Mouse (Mus musculus) erythroblast, adult 5-6 weeks (primary cell): ENCODE results near the gene Prl7a1. TPM values are rescaled to one million over a fixed set of nuclear protein-coding genes. Genes with fewer than 3 reads are reported as not detected.

Experiments
- ATAC-seq: replicated peaks from 2 replicates; pipeline ENCODE4 v1.8.0; 2016; ENCODE audit warnings: moderate number of reproducible peaks, mild to moderate bottlenecking, moderate TSS enrichment, inconsistent platforms; ENCODE audit not compliant: poor library complexity, low FRiP score, severe bottlenecking
- total RNA-seq, 2 experiments: library from RNA; stranded (forward) in 1 of 2; stranded (reverse) in 1 of 2; fragments of 150-400 nt in 1 of 2; fragments of 200-764, 138-1000 nt in 1 of 2; gene quantifications; 2 replicates each; pipeline versions ENCODE4 v1.2.3 to v1.2.4; 2015 to 2017; ENCODE audit warnings: low replicate concordance in 2 of 2

Gene Prl7a1
- total RNA-seq (2015; ENCODE audit: low replicate concordance) (not detected in 2 replicates), total RNA-seq (2017; ENCODE audit: low replicate concordance) (not detected in 2 replicates)

DNA sequence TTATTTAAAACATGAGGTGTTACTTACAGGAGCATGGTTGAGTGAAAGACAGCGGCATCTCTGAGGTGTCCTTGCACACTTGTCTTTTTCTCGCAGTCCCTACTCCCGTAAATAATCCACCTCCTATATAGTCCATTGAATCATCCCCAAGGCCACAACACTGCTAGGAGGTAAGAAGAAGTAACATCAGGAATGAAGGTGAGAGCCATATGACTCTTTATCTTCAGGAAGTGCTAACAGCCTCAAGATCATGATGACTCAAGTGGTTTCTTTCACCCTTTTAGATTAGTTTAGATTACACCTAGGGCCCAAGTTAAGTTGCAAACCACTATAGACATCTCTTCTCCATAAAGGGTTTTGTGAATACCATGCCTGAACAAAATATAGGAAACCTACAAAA, at the start of gene Prl7a1:
Prl7a1 (minus strand) TSS at position 101 of the 400 bp plus-strand sequence.
- no peak for ATAC-seq

DNA sequence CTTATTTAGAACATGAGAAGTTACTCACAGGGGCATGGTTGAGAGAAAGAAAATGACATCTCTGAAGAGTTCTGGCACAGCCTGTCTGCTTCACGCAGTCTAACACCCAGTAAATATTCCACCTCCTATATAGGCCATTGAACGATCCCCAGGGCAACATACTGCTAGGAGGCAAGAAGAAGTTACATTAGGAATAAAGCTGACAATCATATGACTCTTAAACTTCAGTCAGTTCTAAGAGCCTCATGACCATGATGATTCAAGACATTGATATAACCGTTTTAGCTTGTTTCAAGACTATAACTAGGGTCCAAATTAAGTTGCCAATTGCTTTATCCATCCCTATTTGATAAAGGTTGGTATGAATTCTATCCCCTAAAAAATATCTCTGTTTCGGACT, 25.6 kb upstream of the Prl7a1 start, which contains the start of gene Prl7a2:
Prl7a2 (minus strand) TSS at position 101 of the 400 bp plus-strand sequence.
- ATAC-seq: no peak

DNA sequence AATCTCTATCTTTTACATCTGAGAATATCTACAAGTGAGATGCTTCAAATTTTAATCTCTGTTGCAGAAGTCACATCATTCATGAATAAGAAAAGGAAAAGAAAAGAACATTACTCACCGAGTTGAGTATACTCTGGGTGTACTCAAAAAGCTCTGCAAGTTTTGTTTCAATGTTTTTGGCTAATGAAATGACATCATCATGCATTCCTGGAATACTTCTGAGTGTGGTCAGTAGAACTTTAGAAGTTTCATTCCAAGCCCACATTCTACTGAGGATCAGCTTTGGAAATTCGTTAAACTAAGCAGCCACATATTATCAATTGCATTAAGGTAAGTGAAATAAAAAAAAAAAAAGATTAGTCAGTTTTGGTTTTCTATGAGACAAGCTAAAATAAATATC, 18.5 kb upstream of the Prl7a1 start:
- no peak for ATAC-seq

DNA sequence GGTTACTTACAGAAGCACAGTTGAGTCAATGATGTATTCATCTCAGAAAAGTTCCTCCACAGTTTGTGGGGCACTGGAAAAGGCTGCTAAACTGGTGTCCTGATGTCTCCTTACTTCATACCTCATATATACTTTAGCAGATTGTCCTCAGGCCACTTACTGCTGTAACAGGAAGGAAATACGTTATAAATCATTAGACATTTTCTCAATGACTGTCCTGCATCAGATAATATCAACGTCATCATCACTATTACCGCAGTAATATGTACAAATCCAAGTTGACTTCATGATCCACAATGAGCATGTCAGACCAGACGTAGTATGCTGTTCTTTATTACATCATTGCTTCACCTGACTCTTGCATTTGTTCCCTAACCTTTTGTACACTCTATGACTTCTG, 31.8 kb downstream of the Prl7a1 start, which contains the start of gene Prl7b1:
Prl7b1 (minus strand) TSS at position 101 of the 400 bp plus-strand sequence.
- no peak for ATAC-seq

Other genes starting within 250 kb of the Prl7a1 start
- not detected in 2 replicates for gene Prl8a6, start 203.8 kb downstream of the Prl7a1 start, total RNA-seq (2015; ENCODE audit: low replicate concordance)
- not detected in 2 replicates for gene Prl8a6, start 203.8 kb downstream of the Prl7a1 start, total RNA-seq (2017; ENCODE audit: low replicate concordance)
- gene Prl8a8, start 129.3 kb downstream of the Prl7a1 start, total RNA-seq (2015; ENCODE audit: low replicate concordance): not detected in 2 replicates
- gene Prl8a8, start 129.3 kb downstream of the Prl7a1 start, total RNA-seq (2017; ENCODE audit: low replicate concordance): not detected in 2 replicates
- gene Prl8a9, start 77.9 kb downstream of the Prl7a1 start, total RNA-seq (2015; ENCODE audit: low replicate concordance): not detected in 2 replicates
- not detected in 2 replicates for gene Prl8a9, start 77.9 kb downstream of the Prl7a1 start, total RNA-seq (2017; ENCODE audit: low replicate concordance)
- not detected in 2 replicates for gene Prl8a1, start 60.3 kb downstream of the Prl7a1 start, total RNA-seq (2015; ENCODE audit: low replicate concordance)
- not detected in 2 replicates for gene Prl8a1, start 60.3 kb downstream of the Prl7a1 start, total RNA-seq (2017; ENCODE audit: low replicate concordance)
- not detected in 2 replicates for gene Prl7b1, start 31.9 kb downstream of the Prl7a1 start, total RNA-seq (2015; ENCODE audit: low replicate concordance)
- not detected in 2 replicates for gene Prl7b1, start 31.9 kb downstream of the Prl7a1 start, total RNA-seq (2017; ENCODE audit: low replicate concordance)
- not detected in 2 replicates for gene Prl7a2, start 25.5 kb upstream of the Prl7a1 start, total RNA-seq (2015; ENCODE audit: low replicate concordance)
- gene Prl7a2, start 25.5 kb upstream of the Prl7a1 start, total RNA-seq (2017; ENCODE audit: low replicate concordance): not detected in 2 replicates
- gene Prl7d1, start 74.2 kb upstream of the Prl7a1 start, total RNA-seq (2015; ENCODE audit: low replicate concordance): not detected in 2 replicates
- not detected in 2 replicates for gene Prl7d1, start 74.2 kb upstream of the Prl7a1 start, total RNA-seq (2017; ENCODE audit: low replicate concordance)
- gene Prl7c1, start 138.3 kb upstream of the Prl7a1 start, total RNA-seq (2015; ENCODE audit: low replicate concordance): not detected in 2 replicates
- not detected in 2 replicates for gene Prl7c1, start 138.3 kb upstream of the Prl7a1 start, total RNA-seq (2017; ENCODE audit: low replicate concordance)
- gene Prl2a1, start 159.2 kb upstream of the Prl7a1 start, total RNA-seq (2015; ENCODE audit: low replicate concordance): not detected in 2 replicates
- gene Prl2a1, start 159.2 kb upstream of the Prl7a1 start, total RNA-seq (2017; ENCODE audit: low replicate concordance): not detected in 2 replicates
- not detected in 2 replicates for gene Prl2c1, start 206.8 kb upstream of the Prl7a1 start, total RNA-seq (2015; ENCODE audit: low replicate concordance)
- gene Prl2c1, start 206.8 kb upstream of the Prl7a1 start, total RNA-seq (2017; ENCODE audit: low replicate concordance): not detected in 2 replicates